Mouse (Mus musculus) Muller cell, postnatal 12 days (primary cell): Measurements from ENCODE around the gene Tsc1.
A peak's percentile ranks its signal among the peaks of the same experiment; 100 is the strongest.

Source experiments
- DNase-seq: peaks from one replicate; pipeline ENCODE4 v3.0.0-alpha.2; 2015; ENCODE audit errors: inconsistent ontology term

The Tsc1 gene

DNA sequence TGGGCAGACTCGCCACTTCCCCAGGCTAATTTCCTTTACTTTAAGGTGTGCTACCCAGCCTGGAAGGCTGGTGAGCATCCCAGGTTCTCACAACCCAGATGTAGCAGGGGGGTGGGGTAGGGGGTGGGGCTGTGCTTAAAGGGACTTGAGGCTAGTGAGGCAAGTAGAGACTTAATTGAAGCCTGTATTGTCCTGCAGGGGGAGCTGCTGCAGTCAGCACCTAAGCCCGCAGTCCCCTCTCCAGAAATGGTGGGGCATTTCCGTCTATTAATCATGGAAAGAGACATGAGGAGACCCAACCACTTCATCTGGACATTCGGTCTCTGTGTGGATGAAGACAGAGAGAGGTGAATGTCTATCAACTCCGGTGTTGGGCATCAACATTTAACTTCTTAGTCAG lies 24.7 kb upstream of the Tsc1 start:
- DNase-seq: no peak

DNA sequence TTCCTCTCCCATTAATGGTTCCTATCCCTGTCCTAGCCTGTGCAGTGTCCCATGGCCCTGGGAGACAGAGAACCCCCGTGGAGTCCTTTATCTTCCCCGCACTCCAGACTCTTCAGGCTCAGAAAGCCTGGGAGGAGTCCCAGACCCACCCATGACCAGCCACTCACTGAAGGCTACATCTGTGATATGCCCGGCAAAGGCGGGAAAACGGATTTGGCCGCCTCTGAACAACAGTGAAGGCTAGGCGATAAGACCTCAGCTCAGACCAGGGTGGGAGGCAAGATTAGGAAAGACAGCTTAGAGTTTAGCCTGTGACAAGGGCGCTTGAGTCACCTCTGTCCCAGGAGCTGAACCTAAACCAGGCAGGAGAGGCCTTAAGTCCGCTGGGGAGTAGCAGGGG lies 24.2 kb upstream of the Tsc1 start:
- no peak for DNase-seq

DNA sequence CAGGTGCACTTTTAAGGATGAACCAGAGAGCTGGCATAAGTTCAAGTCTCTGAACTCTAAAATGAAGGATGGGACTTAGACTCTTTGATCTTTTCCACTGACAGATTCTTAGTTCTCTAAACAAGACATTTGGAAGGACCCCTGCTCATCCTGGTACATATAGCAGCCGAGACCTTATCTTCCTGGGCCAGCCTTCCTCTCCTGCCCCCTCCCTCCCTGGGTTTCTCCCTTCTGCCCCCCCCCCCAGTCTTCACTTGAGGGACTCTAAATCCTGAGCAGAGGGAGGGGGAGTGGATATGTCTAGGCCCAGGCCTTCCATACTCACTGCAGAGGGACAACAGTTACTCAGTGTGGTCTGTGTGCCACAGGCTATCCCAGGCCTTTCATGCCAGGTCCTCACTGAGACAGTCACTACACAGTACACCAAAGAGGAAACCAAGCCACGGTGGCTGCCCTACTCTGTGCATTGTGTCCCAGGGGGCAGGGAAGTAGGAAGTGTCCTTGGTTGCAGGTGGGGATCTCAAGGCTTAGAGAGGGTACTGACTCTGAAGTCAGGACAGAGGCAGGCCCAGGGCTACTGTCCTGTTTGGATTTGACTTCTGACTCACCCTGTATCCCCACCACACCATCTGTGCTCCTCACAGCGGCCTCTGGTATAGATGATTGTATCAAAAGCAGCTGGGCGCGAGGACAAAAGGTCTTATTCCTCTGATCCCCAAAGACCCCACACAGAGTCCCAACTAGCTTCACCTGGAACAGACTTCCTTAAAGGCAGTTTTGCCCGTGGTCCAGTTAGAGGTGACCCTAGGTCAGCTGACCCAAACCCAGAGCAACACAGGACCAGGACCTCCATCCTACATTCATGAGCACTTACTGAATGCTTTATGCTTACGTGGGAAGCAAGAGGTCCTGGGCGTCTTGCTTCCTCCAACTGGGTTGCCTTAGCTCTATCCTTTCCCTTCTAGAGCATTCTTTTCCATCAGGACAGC lies 23.2 kb upstream of the Tsc1 start:
- no peak for DNase-seq

DNA sequence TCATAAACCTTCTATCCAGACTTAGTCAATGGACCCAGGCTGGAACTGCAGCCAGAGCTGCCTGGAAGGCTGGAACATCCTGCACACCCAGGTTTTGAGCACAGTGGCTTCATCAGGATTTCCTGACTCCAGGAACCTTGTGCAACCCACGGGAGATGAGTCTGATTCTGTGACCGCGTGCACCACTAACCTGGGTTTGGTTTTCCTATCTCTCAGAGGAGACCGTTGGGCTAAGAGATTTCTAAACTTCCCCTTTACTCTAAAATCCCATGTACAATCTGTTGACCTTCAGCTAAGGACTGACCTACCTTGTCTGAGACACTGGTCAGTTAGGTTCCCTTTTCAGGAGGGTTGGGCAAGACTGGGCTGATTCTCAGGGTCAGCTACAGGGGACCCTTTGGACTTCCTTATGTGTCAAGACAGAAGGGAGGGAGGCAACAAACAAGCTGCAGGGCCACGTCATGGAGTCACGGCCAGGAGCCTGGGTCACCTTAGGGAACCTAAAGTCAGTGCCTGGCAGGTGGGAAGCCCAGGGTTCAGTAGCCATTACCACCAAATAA lies 22.2 kb upstream of the Tsc1 start:
- no peak for DNase-seq

DNA sequence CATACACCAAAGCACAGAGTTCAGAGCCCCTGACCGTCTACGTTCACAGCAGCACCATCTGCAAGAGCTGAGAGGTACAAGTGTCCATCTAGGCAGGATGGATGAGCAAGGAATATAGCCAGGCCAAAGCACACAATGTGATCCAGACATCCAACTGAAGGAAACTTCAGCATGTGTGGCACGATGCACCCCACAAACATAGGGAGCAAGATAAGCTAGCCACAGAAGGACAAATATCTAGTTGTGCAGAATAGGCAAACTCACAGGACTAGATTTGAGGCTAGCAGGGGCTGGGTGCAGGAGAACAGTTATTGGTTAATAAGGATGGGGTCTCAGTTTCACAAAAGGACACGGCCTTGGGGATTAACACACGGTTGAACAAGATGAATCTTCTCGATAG lies 21.7 kb upstream of the Tsc1 start:
- DNase-seq: no peak

DNA sequence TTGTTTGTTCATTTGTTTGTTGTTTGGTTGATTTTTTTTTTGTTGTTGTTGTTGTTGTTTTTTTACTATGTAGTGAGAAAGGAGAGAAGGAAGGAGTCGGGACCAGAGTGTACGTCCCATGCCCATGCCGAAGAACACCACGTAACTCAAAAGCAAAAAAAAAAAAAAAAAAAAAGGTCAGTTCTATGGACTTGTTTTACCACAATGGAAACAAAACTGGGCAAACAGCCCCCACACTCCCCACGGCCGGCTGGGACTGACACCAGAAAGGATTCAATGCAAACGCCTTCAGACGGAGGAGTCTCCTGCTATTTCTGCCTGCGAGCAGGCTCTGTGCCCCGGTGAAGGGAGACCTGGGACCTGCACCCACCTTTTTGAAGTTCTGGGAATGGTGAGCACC lies 20.5 kb upstream of the Tsc1 start:
- DNase-seq: no peak

DNA sequence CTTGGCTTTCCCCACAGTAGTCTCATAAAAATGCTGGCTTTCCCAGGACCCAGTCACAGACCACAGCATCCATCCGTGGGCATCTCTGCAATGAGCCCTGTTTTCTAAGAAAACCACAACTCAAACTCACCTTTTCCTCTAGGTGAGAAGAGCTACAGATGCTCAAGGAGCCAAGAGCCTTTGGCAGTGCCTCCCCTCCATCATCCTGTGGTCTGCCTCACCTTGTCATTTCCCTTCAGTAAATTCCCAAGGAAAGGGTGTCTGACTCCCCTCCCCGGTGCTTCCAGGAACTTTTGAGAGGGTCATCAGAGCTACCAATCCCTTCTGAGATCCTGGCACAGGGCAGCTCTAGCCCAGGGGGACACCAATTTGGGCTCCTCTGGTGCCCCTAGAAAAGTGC lies 19.9 kb upstream of the Tsc1 start:
- DNase-seq: no peak

DNA sequence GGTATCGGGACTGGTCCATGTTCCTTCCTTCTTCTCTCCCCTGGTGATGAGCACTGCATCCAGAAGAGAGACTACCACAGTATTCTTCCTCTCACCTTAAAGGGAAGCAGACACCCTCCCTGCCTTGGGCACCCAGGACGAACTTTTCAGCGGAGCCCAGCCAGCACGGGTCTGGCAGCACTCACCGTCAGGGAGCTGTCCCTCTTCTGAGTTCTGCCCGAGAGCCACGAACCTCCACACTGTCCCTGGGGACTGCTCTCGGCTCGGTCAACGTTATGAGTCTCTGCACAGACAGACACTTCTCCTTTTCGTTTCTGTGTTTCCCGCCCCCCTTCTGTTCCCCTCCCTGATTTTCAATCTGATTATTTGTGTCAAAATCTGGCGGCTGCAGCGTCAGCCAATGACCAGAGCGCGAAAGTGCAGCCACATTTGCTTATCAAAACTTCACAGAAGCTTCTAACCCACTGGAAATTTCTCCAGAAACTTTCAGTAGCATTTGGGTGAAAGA lies 19.3 kb upstream of the Tsc1 start, which contains the start of gene Gfi1b:
TSS of gene Gfi1b (minus strand) at position 319 of the 508 bp plus-strand sequence.
- DNase-seq: peak; percentile 22

DNA sequence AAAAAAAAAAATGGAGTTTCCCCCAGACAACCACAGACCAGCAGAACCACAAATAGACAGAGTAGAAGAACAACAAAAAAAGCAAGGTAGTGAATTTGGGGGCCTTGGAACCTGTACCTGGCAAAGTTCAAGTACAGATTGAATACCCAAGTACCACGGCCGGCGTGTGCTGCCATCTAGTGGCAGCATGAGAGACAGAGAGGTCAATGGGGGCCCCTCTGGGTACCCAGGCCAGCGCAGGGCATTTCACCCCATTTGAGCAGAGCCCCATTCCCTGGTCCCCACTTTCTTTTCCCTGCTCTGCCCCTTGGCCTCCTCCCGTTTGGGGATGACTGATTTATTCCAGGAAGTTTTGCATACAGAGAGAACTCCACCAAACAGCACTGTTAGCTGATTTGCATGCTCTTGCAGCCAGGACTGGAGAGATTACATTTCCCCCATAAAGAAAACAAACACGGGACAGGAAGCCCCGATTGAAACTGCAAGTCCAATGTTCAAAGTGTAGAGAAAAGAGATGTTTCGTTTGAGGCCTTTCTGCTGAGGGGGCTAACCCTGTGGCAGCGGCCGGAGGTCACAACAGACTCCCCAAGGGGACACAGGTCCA lies 18.4 kb upstream of the Tsc1 start:
- no peak for DNase-seq

DNA sequence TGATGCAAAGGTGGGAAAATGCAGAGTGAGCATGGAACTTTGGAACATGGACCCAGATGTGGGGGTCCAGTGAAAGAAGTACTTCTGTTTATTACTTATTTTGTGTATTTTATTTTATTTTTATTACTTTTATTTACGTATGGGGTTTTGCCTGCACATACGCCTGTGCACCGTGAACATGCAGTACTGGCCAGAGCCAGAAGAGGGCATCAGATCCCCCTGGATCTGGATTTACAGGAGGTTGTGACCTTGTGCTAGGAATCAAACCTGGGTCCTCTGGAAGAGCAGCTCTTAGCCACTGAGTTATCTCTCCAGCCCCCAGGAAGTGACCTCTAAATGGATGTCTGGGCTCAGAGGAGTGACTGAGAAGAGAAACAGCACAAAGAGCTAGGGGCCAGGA lies 16.2 kb upstream of the Tsc1 start:
- no peak for DNase-seq

DNA sequence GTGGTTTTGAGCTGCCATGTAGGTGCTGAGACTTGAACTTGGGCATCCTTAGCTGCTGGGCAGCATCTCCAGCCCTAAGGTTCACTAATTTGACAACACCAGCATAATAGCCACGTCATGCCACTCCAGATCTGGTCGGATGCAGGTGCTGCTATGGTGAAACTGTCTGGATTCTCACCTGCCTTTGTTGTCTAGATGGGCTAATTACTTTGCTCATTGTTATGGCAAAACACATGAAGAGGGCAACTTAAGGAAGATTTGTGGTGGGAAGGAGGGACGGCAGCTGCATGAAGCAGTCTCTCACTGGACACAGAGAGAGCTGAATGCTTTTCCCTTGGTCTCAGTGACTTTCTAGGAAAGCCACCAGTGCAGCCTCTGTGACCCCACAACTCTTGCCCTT lies 15.0 kb upstream of the Tsc1 start:
- no peak for DNase-seq

DNA sequence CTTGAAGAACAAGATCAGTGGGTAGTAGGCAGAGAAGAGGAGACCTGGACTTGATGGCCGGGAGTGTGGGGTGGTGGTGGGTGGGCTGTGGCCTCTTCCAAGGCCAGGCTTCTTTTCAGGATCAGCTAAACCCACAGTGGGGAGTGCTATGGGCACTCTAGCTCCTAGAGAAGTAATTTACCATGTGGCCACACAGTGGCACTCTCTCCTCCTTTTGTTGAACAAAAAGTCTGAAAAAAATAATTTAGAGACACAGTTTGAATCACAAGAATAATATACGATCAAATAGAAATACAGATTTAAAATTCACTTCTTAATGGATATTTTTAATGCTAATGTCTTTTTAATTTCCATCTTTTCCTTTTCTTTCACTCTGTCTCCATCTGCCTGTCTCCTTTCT lies 13.0 kb upstream of the Tsc1 start:
- no peak for DNase-seq

DNA sequence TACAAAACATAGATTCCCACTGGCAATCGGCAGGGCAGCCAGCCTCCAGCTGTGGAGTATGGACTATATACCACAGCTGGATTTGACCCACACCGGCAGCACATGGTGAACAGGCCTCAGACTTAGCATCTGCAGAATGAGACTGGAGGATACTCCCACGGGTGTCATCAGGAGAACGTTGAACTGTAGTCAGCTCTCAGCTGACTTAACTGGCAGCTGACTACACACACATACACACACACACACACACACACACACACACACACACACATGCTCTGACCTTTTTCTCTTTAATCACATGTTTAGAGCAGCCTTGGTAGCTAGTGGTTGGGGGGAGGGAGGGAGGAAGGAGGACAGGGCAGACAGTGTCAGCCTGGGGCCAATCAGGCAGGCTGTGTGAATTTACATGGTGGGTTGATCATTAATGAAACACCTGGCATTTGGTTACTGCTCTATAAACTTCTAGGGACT lies 11.1 kb upstream of the Tsc1 start:
- DNase-seq: no peak

DNA sequence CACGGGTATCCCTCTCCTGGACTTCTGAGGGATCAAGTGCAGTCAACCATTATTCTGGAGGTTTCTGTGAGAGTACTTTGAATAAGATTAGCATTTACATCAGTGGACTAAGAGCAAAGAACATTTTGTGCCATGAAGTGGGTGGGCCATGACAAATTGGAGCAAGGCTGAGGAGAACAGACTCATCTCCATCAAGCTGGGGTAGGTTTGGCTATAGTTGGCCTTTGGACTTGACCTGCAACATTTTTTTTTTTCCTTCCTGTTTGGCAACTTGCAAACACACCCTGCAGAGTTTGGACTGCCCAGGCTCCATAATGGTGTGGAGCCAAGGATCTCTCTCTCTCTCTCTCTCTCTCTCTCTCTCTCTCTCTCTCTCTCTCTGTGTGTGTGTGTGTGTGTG lies 8.4 kb upstream of the Tsc1 start:
- no peak for DNase-seq

DNA sequence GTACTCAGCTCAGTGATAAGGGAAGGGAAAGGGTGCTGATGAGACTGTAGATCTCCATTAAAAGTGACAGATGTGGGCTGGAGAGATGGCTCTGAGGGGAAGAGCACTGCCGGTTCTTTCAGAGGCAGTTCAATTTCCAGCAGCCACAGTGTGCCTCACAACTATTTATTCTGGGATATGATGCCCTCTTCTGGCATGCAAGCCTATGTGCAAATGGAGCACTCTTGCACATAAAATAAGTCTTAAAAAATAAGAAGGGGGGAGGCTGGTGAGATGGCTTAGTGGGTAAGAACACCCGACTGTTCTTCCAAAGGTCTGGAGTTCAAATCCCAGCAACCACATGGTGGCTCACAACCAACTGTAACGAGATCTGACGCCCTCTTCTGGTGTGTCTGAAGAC lies 7.9 kb upstream of the Tsc1 start:
- no peak for DNase-seq

DNA sequence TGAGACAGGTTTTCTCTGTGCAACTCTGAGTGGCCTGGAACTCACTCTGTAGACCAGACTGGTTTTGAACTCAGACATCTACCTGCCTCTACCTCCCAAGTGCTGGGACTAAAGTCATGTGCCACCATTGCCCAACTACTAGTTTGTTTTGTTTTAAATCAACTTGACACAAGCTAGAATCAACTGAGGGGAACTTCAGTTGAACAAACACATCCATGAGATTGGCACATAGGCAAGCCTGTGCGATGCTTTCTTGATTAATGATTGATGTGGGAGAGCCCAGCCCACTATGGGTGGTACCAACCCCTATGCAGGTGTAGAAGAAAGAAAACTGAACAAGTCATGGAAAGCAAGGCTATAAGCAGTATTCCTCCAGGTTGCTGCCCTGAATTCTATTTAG lies 5.8 kb upstream of the Tsc1 start:
- no peak for DNase-seq

DNA sequence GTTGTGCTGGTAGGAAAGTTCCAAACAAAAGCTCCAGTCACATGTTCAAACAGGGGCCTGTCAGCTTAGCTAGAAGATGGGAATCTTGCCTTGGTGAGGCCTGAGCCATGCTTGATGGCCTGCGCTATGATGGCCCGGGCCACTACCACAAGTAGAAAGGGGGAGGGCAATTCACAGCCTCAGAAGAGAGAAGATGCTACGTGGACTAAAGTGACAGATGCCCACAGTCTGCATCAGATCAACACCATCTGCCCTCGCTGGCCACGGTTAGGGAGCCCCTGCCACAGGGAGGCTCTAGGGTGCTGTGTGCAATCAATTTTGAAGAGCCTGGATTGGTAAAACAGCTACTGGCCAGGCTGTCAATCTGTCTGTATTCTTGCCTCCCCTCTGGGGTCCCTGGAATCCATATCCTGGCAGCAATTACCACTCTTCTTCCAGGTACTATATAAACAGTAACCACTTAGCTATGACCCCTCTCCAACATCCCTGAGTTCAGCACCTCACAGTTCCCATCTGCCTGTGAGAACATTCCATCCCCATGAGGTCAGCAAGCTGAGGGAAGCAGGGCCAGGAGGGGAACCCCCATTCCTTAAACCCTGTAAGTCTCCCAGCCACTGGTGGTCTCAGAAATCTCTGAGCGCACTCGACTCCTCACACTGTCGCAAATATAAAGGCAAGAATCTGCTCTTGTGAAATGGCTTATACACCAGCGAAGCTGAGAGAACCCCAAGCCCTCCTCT lies 3.8 kb upstream of the Tsc1 start:
- DNase-seq: no peak

DNA sequence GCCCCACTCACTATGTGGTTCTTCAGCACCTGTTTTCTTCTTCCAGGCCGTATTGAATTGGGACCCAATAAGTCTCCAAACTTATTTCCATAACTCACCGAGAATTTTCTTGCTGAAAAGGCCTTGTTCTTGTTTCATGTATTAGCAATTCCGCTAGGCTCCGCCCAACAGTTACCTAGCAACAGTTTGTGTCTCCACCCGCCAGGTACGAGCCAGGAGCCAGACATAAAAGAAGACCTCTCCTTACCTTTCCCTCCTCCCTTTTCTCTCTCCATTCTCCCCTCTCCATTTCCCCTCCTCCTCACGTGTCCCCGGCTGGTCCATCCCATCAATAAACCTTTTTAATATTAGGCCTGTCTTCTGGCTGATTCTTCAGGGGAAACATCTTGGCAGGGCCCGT lies 2.7 kb upstream of the Tsc1 start:
- DNase-seq: no peak

DNA sequence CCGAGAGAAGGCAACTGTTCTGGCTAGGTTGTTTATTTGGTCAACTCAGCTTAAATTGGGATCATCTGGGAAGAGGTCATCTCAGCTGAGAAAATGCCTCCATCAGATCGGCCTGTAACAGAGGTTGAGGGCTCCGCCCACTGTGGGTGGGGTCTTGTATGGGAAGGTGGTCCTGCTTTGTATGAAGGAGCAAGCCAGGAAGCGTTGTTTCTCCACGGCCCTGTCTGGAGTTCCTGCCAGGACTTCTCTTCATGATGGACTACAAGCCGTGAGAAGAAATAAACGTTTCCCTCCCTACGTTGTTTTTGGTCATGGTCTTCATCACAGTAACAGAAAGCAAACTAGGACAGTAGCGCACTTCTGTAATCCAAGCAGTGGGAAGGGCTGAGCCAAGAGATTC lies 2.1 kb upstream of the Tsc1 start:
- no peak for DNase-seq

DNA sequence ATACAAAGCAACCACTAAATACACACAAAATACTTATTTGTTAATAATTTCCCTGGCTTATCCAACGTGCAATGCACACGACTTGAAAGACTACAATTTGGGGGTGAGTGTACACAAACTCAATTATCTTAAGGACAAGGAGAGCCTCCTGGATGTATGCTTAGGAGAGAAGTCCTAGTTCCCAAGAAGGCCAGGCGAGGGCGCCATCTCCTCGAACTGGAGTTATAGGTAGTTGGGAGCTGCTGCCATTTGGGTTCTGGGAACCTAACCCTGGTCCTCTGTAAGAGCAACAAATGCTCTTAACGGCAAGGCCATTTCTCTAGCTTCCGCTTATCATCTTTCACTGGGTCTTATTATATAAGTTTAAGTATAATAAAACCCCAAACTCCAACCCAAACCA lies 1.2 kb upstream of the Tsc1 start:
- no peak for DNase-seq

DNA sequence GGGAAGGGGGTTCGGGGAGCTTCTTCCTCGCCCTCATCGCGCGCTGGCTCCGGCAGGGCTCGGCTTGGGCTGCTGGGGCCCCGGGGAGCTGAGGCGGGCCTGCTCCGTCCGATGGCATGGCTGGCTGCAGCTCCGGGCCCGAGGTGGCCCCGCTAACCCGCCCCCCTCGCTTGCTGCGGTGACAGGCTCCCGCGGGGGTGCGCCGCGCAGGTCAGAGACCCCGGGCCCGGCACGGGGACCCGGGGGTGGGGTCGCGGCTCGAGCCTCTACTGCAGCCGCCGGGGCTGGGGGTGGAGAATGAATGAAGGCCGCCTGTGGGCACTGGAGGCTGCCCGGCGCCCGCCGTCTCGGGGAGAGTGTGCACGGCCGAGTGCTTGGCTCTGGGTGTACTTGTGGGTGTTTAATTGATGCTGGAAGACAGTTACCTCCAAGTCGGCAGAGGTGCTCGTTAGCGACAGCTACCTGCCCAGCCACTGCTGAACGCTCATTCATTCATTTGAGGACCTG lies 460 bp downstream of the Tsc1 start:
- no peak for DNase-seq

DNA sequence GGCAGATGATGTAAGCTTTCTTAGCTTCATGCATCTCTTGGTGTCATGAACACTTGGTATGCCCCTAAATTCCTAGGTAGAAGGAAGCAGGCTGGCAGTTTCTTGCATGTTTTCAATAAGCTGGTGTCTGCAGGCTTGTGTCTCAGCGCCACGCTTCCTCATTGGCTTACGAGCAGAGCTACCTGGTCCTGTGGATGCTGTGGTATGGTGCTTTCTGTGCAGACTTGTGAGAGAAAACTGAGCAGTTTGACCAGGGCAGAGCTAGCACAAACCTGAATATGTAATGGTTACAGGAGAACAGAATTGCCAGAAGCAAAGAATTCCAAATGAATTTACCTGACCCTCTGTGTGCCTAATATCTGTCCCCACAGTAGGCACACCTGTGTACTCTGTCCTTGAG lies 2.1 kb downstream of the Tsc1 start:
- no peak for DNase-seq
